Mouse (Mus musculus): ENCODE measurements around the gene Slc5a9.

- TF ChIP-seq CTCF (conservative IDR thresholded peaks at IDR 0.05; ENCODE audit: insufficient read depth, insufficient read length, low read depth, low read length) (no peak), POLR2A (IDR thresholded peaks at IDR 0.05; ENCODE audit: low read depth, low read length) (no peak)
Observed at GRCm38 (mm10) chr4:111852626-111853025, 50.1 kb downstream of the Slc5a9 start.

Measured in kidney, adult 2 months (tissue).